In genomic region chr17:15799195-15799793, GRCm38 (mm10) we compare ENCODE assay signal across 18 mouse cellular contexts.
"Had no signal": no experiment of that assay in that cellular context is flagged by ENCODE, and none has a peak within 500 bp of the region (broad histone marks: within the 10 kb centered on the region; RNA-seq: fewer than 3 reads in every experiment).

No protein-coding gene starts in this region.

- H3K36me3 ChIP-seq: kidney, embryonic 15.5 days; liver, embryonic 13.5 days had no signal

- H3K9ac ChIP-seq: kidney, embryonic 15.5 days; liver, embryonic 13.5 days had no signal

- H3K27me3 ChIP-seq: kidney, embryonic 15.5 days; liver, embryonic 13.5 days had no signal

- H3K4me1 ChIP-seq: liver, embryonic 13.5 days had no signal

- H3K27ac ChIP-seq: kidney, embryonic 15.5 days; left cerebral cortex, adult 2 months; liver, embryonic 13.5 days; stomach, postnatal 0 days had no signal

- H3K4me2 ChIP-seq: kidney, embryonic 15.5 days; liver, embryonic 13.5 days had no signal

- DNase-seq: kidney, adult 11 months; kidney, adult 8-10 months; kidney, postnatal 10 days; kidney, postnatal 36 days; layer of hippocampus, postnatal 36 days; liver, embryonic 13.5 days; lung, adult 2 months; lung, postnatal 14 days; lung, postnatal 4 days; right cerebral cortex, adult 18-20 months; right cerebral cortex, postnatal 14 days; right cerebral cortex, postnatal 4 days; thymus, adult 2 months; thymus, postnatal 14 days; thymus, postnatal 4 days had no signal

- H3K4me3 ChIP-seq: kidney, embryonic 15.5 days; left cerebral cortex, adult 2 months; liver, embryonic 13.5 days had no signal

- H3K9me3 ChIP-seq: kidney, embryonic 15.5 days; liver, embryonic 13.5 days had no signal
